Mouse (Mus musculus) embryo, embryonic 11 days (tissue): ENCODE measurements at regions not wholly inside any gene's neighbourhood (a gene's known extent, or its start where the extent isn't known, plus 50 kb on each side); places are given as distances from the start of the nearest gene placed in this dataset.

Experiments used
- DNase-seq: peaks from one replicate; pipeline ENCODE4 v3.0.0-alpha.2; 2015

GRCm38 (mm10) chr2:40342579-40342978, 1116.3 kb upstream of the Ppp6c start:
- DNase-seq: no peak

GRCm38 (mm10) chr2:40332294-40332874, 1106.1 kb upstream of the Ppp6c start:
- peak; percentile 3 for DNase-seq

- DNase-seq: no peak
Observed at GRCm38 (mm10) chr2:40321506-40321905, 1095.3 kb upstream of the Ppp6c start.

- no peak for DNase-seq
Observed at GRCm38 (mm10) chr2:40320710-40321441, 1094.6 kb upstream of the Ppp6c start.
